Mouse (Mus musculus) ES-Bruce4 (cell line): ENCODE measurements around the gene Heatr1. TPM values are rescaled to one million over a fixed set of nuclear protein-coding genes. Genes with fewer than 3 reads are reported as not detected.
A peak's percentile ranks its signal among the peaks of the same experiment; 100 is the strongest.

ENCODE experiments used
- H3K27ac ChIP-seq: 2 replicates; pipeline ENCODE4 v1.5.1; 2012; ENCODE audit warnings: low read length, inconsistent platforms; ENCODE audit not compliant: insufficient read depth
- H3K27me3 ChIP-seq: 2 replicates; pipeline ENCODE4 v1.6.1; 2012; ENCODE audit warnings: mild to moderate bottlenecking, low read length, inconsistent platforms; ENCODE audit not compliant: control insufficient read depth, poor library complexity, insufficient read depth, severe bottlenecking
- H3K36me3 ChIP-seq: 2 replicates; pipeline ENCODE4 v1.6.1; 2012; ENCODE audit warnings: inconsistent platforms, mild to moderate bottlenecking, low read length, moderate library complexity; ENCODE audit not compliant: control insufficient read depth, poor library complexity, insufficient read depth, severe bottlenecking
- H3K4me1 ChIP-seq: one replicate; pipeline ENCODE4 v1.8.1; 2011; ENCODE audit warnings: low read length; ENCODE audit not compliant: control insufficient read depth, insufficient read depth
- H3K4me3 ChIP-seq: 2 replicates; pipeline ENCODE4 v1.5.1; 2011; ENCODE audit warnings: low read depth, mild to moderate bottlenecking, low read length
- H3K9ac ChIP-seq: 2 replicates; pipeline ENCODE4 v1.6.1; 2012; ENCODE audit warnings: low read depth, mild to moderate bottlenecking, inconsistent platforms; ENCODE audit not compliant: poor library complexity, severe bottlenecking
- H3K9me3 ChIP-seq: replicated peaks from 2 replicates; pipeline ENCODE4 v1.6.1; 2012; ENCODE audit warnings: mild to moderate bottlenecking, low read length, inconsistent platforms; ENCODE audit not compliant: control insufficient read depth, poor library complexity, insufficient read depth, severe bottlenecking
- CTCF ChIP-seq: IDR thresholded peaks from one replicate; pipeline ENCODE4 v1.8.1; 2011; ENCODE audit warnings: low read depth, low read length
- EP300 ChIP-seq: IDR thresholded peaks from 2 replicates; pipeline ENCODE4 v1.6.1; 2011; ENCODE audit warnings: low read depth, low read length; ENCODE audit not compliant: insufficient read depth
- POLR2A ChIP-seq: IDR thresholded peaks from one replicate; pipeline ENCODE4 v1.8.1; 2011; ENCODE audit warnings: low read length; ENCODE audit not compliant: insufficient read depth
- polyA plus RNA-seq: library from polyadenylated mRNA; stranded (reverse); fragments of >200 nt; gene quantifications from 2 replicates; pipeline ENCODE4 v1.2.4, GENCODE M21; 2011; ENCODE audit warnings: low read depth; ENCODE audit not compliant: missing spikeins, insufficient read depth, insufficient read length

Gene Heatr1
- polyA plus RNA-seq, 1 experiment, result 121 TPM

- no peaks in the 10 kb centered on the region for H3K36me3 ChIP-seq
- no peaks in the 10 kb centered on the region for H3K9me3 ChIP-seq
- no peak for TF ChIP-seq CTCF
- no peak for TF ChIP-seq EP300
- no peak for TF ChIP-seq POLR2A
- H3K4me3 ChIP-seq, result no peak overlapping the region
- no peak overlapping the region for H3K27ac ChIP-seq
- no peaks in the 10 kb centered on the region for H3K4me1 ChIP-seq
- H3K27me3 ChIP-seq, result no peaks in the 10 kb centered on the region
- H3K9ac ChIP-seq, result no peak overlapping the region
Observed at GRCm38 (mm10) chr13:12468488-12468887, 73.7 kb downstream of the Heatr1 start.

- no peaks in the 10 kb centered on the region for H3K4me1 ChIP-seq
- no peak overlapping the region for H3K27ac ChIP-seq
- no peaks in the 10 kb centered on the region for H3K27me3 ChIP-seq
- H3K4me3 ChIP-seq, result no peak overlapping the region
- TF ChIP-seq EP300, result no peak
- TF ChIP-seq POLR2A, result no peak
- TF ChIP-seq CTCF, result peak; percentile 69
- no peak overlapping the region for H3K9ac ChIP-seq
- no peaks in the 10 kb centered on the region for H3K36me3 ChIP-seq
- H3K9me3 ChIP-seq, result no peaks in the 10 kb centered on the region
Observed at GRCm38 (mm10) chr13:12473724-12474378, 79.0 kb downstream of the Heatr1 start.

- no peak overlapping the region for H3K4me3 ChIP-seq
- no peaks in the 10 kb centered on the region for H3K9me3 ChIP-seq
- TF ChIP-seq POLR2A, result no peak
- no peak for TF ChIP-seq EP300
- no peak for TF ChIP-seq CTCF
- H3K9ac ChIP-seq, result no peak overlapping the region
- no peak overlapping the region for H3K27ac ChIP-seq
- H3K27me3 ChIP-seq, result no peaks in the 10 kb centered on the region
- no peaks in the 10 kb centered on the region for H3K36me3 ChIP-seq
- H3K4me1 ChIP-seq, result no peaks in the 10 kb centered on the region
Observed at GRCm38 (mm10) chr13:12475239-12475638, 80.4 kb downstream of the Heatr1 start.

GRCm38 (mm10) chr13:12476886-12477285, 82.1 kb downstream of the Heatr1 start:
- TF ChIP-seq POLR2A, result no peak
- TF ChIP-seq CTCF, result no peak
- no peak for TF ChIP-seq EP300
- Histone ChIP-seq H3K27me3 (no peaks in the 10 kb centered on the region), H3K9me3 (no peaks in the 10 kb centered on the region), H3K36me3 (no peaks in the 10 kb centered on the region), H3K27ac (no peak overlapping the region), H3K4me3 (no peak overlapping the region), H3K9ac (no peak overlapping the region), H3K4me1 (no peaks in the 10 kb centered on the region)

- Histone ChIP-seq H3K9me3 (no peaks in the 10 kb centered on the region), H3K4me3 (no peak overlapping the region), H3K9ac (no peak overlapping the region), H3K27me3 (no peaks in the 10 kb centered on the region), H3K36me3 (no peaks in the 10 kb centered on the region), H3K4me1 (no peaks in the 10 kb centered on the region), H3K27ac (no peak overlapping the region)
- TF ChIP-seq POLR2A (no peak), CTCF (no peak), EP300 (no peak)
Observed at GRCm38 (mm10) chr13:12478301-12478700, 83.5 kb downstream of the Heatr1 start.

- Histone ChIP-seq H3K9ac (no peak overlapping the region), H3K27me3 (no peaks in the 10 kb centered on the region), H3K27ac (no peak overlapping the region), H3K4me3 (no peak overlapping the region), H3K36me3 (no peaks in the 10 kb centered on the region), H3K4me1 (no peaks in the 10 kb centered on the region), H3K9me3 (no peaks in the 10 kb centered on the region)
- TF ChIP-seq CTCF (no peak), POLR2A (no peak), EP300 (no peak)
Observed at GRCm38 (mm10) chr13:12479802-12480201, 85.0 kb downstream of the Heatr1 start.
